Mouse (Mus musculus) brain, embryonic 14.5 days (tissue): ENCODE results near the gene Camta1. TPM values are rescaled to one million over a fixed set of nuclear protein-coding genes. Genes with fewer than 3 reads are reported as not detected.

ENCODE experiments used
- DNase-seq: peaks from one replicate; pipeline ENCODE4 v3.0.0-alpha.2; 2011; ENCODE audit warnings: low read depth
- CTCF ChIP-seq: fragments of 200-500 bp; IDR thresholded peaks from 2 replicates; pipeline ENCODE4 v1.5.1; 2012; ENCODE audit warnings: inconsistent platforms, mild to moderate bottlenecking, moderate library complexity, borderline replicate concordance; ENCODE audit not compliant: insufficient read depth, insufficient read length; ENCODE audit errors: extremely low read depth
- POLR2A ChIP-seq: fragments of 200-500 bp; IDR thresholded peaks from 2 replicates; pipeline ENCODE4 v1.6.1; 2012; ENCODE audit warnings: mild to moderate bottlenecking, inconsistent platforms, borderline replicate concordance; ENCODE audit not compliant: poor library complexity, insufficient read depth, insufficient read length, severe bottlenecking; ENCODE audit errors: extremely low read depth
- polyA plus RNA-seq: library from polyadenylated mRNA; depleted of rRNA; stranded (reverse); fragments of >200 nt; gene quantifications from 2 replicates; pipeline ENCODE4 v1.2.3, GENCODE M21; 2012

The Camta1 gene
- polyA plus RNA-seq, 1 experiment = 92.9 TPM

DNA sequence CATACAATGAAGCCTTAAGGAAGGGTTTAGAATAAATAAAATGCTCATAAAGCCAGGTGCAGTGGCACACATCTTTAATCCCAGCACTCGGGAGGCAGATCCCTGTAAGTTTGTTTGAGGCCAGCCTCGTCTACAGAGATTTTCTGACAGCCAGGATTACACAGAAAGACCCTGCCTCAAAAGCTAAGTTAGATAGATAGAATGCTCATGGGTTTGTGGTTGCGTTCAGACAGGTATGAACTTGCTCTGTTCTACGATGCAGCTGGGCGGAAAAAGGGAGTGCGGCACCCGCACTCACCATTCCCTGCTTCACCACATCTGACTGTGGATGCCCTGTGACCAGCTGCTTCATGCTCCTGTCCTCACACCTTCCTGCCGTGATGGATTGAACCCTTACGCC, 882.2 kb downstream of the Camta1 start:
- no peak for DNase-seq
- TF ChIP-seq CTCF (no peak), POLR2A (no peak)

DNA sequence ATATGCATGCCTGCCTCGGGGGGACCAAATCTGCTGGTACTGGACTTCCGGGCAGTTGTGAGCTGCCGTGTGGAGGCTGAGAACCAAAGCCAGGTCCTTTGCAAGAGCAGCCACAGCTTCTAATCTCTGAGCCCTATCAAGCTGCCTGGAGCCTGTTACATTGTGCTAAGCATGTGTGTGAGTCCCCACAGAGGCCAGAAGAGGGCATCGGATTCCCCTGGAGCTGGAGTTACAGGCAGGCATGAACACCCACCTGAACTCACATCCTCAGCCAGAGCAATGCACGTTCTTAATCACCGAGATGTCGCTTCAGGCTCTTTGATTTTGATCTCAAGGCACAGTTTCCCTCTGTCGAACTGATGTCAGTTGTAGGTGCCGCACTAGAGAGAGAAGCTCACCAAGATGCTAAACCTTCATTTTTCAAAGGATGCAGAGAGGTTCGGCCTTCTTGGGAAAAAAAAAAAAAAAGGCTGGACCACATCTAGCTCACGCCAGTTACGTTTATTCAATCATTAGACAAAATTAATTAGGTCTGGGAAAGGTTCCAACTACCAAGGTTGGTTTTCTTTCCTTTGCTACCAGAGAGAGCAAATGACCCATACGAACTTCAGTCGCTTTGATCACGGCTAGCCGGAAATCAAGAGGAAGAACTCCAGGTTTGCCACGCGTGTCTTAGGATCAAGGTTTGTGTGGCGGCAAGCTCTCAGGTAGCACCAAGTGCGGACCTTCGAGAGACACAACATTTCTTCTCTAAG, 883.3 kb downstream of the Camta1 start:
- DNase-seq = peak; percentile 32
- no peak for TF ChIP-seq POLR2A
- no peak for TF ChIP-seq CTCF

DNA sequence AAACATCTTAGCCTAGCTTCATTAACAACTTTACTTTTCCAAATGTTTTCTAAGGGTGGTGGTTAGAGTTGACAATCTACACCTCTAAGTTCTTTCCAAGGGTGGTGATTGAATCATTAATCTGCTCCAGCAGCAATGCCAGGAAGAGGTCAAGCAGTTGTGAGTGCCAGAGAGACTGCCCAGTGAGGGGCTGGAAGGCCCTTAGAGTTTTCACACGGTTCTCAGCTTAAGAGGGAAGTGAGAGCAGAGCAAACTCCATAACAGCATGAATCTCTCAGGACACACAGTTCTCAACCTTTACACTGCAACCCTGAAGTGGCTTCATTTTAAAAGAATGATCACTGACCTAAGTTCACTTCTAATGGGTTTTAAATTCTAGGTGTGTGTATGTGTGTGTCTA, 886.5 kb downstream of the Camta1 start:
- TF ChIP-seq POLR2A (no peak), CTCF (no peak)
- no peak for DNase-seq

DNA sequence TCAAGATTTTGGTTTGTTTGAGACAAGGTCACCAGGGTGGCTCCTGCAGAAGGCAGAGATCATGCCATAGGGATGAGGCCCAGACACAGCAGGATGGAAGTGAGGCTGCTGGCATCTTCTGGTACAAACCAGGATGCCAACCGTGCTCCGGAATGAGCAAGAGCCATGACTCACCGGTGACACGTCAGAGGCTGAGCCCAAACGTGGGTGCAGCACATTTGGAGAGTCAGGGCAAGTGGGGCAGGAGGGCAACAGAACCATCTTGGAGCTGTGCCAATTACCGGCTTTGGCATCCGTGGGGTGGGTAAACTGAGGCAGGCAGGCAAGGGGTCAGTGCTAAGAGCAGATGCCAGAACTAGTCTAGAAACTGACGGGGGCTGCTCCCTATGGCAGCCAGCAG, 888.4 kb downstream of the Camta1 start:
- no peak for TF ChIP-seq CTCF
- no peak for TF ChIP-seq POLR2A

DNA sequence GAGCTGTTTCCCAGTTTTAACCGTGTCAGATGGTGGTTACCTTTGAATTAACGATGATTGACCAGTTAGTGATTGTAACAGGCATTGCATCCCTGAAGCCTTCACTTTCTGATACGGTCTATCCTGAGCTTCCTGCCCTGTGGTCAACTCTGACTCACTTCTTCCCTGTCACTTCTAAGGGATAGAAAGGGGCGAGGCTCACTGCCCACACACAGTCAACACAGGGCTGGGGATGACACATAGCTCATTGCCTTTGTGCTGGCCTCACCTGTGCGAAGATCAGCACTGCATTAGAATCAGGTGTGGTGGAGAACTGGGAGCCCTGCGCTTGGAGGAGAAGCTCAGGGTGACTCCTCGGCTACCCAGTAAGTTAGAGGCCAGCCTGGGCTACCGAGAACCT, 892.7 kb downstream of the Camta1 start:
- TF ChIP-seq POLR2A = no peak
- no peak for TF ChIP-seq CTCF
- DNase-seq = no peak

More for the DNA sequence above, 888.4 kb downstream of the Camta1 start:
- no peak for DNase-seq

DNA sequence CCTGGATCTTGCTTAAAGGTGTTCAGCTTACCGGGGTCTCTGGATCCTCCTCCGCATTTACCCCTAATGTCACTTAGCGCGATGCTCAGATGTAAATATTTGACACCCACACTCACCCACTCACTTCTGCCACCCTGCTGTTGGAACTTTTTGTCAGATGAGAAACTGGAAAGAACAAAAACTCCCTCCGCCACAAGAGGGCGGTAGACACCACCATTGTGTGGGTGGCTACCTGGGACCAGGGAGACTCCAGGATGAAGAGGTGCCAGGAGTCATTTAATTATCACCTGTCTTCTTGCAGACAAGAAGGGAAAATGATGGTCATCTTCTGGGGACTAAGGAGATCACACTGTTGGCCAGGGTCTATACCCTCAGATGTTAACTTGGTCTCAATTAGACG, 895.1 kb downstream of the Camta1 start:
- no peak for TF ChIP-seq POLR2A
- TF ChIP-seq CTCF = peak; percentile 75
- peak; percentile 53 for DNase-seq

DNA sequence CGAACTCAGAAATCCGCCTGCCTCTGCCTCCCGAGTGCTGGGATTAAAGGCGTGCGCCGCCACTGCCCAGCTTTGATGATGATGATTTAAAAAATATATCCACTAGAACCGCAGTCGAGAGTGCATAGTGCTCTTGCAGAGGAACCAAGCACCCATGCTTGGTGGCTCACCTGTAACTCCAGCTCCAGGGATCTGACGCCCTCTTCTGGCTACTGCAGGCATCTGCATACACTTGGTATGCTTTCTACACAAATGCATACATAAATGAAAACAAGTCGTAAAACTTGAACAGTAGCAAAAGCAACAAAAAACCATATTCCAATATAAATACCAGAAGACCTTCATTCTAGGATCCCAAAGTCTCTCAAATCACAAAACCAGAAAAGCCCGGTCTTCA, 896.1 kb downstream of the Camta1 start:
- TF ChIP-seq POLR2A (no peak), CTCF (peak; percentile 26; the same call in 1 of the 2 replicates)
- no peak for DNase-seq

DNA sequence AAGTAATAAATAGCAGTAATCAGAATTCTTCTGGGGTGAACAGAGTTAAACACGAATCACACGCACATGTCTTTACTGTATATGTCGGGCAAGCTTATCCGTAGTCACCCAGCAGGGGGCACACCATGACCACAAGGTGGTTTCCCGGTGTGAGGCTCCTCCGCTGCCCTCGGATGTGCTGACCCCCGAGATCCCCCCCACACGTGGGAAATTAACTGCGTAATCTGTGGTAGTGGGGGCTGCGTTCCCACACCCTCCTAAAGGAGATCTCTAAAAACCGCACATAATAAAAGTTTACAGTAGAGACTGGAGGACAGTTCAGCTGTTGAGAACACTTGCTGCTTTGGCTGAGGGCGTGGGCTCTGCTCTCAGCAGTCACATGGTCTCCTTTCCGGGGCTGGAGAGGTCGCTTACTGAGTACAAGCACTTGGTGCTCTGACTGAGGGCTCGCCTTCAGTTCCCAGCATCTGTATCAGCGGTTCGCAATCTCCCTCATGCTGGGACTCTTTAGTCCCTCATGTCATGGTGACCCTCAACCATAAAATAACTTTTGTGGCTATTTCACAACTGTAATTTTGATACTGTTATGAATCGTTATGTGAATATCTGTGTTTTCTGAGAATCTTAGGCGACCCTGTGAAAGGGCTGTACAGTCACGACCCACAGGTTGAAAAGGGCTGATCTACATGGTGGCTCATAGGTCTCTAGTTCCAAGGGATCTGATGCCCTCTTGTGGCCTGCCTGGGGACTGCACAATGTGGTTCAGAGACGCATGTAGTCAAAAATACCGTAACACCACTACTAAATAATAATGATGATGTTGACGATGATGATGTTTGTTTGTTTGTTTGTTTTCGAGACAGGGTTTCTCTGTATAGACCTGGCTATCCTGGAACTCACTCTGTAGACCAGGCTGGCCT, 896.8 kb downstream of the Camta1 start:
- TF ChIP-seq CTCF = peak; percentile 79
- no peak for TF ChIP-seq POLR2A

DNA sequence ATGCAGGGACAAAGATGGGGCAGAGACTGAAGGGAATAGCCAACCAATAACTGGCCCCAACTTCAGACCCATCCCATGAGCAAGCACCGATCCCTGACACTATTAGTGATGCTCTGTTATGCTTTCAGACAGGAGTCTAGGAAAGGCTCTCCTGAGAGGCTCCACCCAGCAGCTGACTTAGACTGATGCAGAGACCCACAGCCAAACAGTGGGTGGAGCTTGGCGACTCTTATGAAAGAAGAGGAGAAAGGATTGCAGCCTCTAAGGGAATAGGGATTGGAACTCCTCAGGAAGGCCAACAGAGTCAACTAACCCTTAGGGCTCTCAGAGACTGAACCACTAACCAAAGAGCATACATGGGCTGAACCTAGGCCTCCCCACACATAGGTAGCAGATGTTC, 898.0 kb downstream of the Camta1 start:
- TF ChIP-seq CTCF (no peak), POLR2A (no peak)
- DNase-seq = no peak

More for the DNA sequence above, 896.8 kb downstream of the Camta1 start:
- DNase-seq = peak; percentile 77

DNA sequence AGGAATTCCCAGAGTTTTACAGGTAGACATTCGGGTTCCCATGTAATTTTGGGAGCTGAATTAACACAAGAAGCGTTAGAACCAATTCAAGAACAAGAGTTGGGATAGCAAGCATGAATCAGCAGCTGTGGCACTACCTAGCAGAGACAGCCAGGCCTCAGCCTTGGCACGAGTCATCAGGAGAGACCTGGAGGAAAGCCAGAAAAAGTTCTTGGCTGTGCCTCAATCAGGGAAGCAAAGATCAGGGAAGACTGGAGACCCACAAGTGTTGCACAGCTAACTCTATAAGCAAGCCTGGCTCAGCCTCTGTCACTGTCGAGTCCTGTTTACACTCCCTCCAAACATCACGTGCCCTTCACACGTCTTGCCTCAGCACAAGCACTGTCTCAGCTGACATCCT, 899.4 kb downstream of the Camta1 start:
- peak; percentile 51 for DNase-seq
- TF ChIP-seq CTCF (no peak), POLR2A (no peak)

DNA sequence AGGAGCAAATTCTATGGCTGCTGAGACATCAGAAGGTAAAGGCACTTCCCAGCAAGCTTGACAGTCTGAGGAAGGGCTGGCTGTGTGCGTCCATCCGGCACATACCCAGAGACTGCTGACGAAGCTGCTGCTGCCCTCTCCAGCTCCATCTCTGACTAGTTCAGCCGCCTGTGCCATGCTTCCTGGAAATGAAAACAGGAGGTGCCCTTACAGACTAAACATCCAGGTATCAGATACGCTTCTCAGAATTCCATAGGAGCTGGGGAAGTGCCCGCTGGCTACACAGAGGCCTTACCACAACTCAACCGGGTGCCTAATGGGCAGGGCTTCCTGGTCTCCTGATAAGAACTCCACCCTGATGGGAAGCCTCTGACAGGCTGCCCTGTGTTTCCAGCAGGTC, 903.1 kb downstream of the Camta1 start:
- TF ChIP-seq POLR2A (no peak), CTCF (no peak)
- DNase-seq = no peak
